In the genomic region with DNA sequence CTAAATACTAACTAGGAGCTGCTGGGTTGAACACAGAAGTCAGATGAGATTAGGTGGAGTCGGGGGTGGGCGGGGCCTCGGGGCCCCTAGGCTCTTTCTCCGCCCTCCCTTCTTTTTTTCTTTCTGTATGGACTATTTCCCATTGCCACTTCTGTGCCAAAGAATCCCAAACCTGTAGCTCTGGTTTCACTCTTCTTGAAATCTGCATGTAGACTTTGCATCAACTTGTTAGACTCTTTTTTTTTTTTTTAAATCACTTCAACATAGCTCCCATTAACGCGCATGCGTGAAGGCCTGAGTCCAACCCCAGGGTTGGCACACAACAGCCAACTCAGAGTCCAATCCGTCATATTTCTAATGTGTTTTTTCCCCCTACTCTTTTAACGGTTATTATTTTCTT, we compare ENCODE assay signal across 18 mouse cellular contexts.
"Had no signal": no experiment of that assay in that cellular context is flagged by ENCODE, and none has a peak within 500 bp of the region (broad histone marks: within the 10 kb centered on the region; RNA-seq: fewer than 3 reads in every experiment).

No protein-coding gene starts in this region.

- H3K9me3 ChIP-seq: midbrain, embryonic 10.5 days; midbrain, embryonic 12.5 days; neural tube, embryonic 13.5 days; neural tube, embryonic 15.5 days had no signal

- H3K27me3 ChIP-seq: midbrain, embryonic 12.5 days; neural tube, embryonic 13.5 days; neural tube, embryonic 15.5 days had no signal

- ATAC-seq: midbrain, embryonic 16.5 days had no signal

- H3K36me3 ChIP-seq: midbrain, embryonic 10.5 days; midbrain, embryonic 12.5 days; neural tube, embryonic 13.5 days; neural tube, embryonic 15.5 days had no signal

- H3K4me3 ChIP-seq: midbrain, embryonic 10.5 days; midbrain, embryonic 12.5 days; myocyte; neural tube, embryonic 13.5 days; neural tube, embryonic 15.5 days had no signal

- DNase-seq: lung, adult 18-20 months; lung, embryonic 14.5 days; lung, postnatal 4 days; midbrain, embryonic 14.5 days; retina, postnatal 1 day; right cerebral cortex, adult 18-20 months; right cerebral cortex, postnatal 25 days; right cerebral cortex, postnatal 4 days; spleen, adult 18-20 months; thymus, adult 2 months; thymus, postnatal 25 days; thymus, postnatal 4 days had no signal

- H3K27ac ChIP-seq: midbrain, embryonic 10.5 days; midbrain, embryonic 12.5 days; neural tube, embryonic 13.5 days; neural tube, embryonic 15.5 days had no signal

- H3K4me1 ChIP-seq: midbrain, embryonic 10.5 days; midbrain, embryonic 12.5 days; neural tube, embryonic 13.5 days; neural tube, embryonic 15.5 days had no signal

- H3K4me2 ChIP-seq: lung, embryonic 14.5 days; midbrain, embryonic 12.5 days; neural tube, embryonic 13.5 days; neural tube, embryonic 15.5 days had no signal

- H3K9ac ChIP-seq: lung, embryonic 14.5 days; midbrain, embryonic 12.5 days; neural tube, embryonic 13.5 days; neural tube, embryonic 15.5 days had no signal
